Mouse (Mus musculus) E14TG2a.4 (cell line): ENCODE results near the gene Tenm3.

Experiments used
- CTCF ChIP-seq: conservative IDR thresholded peaks from 2 replicates; pipeline ENCODE4 v1.5.1; 2014; ENCODE audit warnings: low read length
- NANOG ChIP-seq: IDR thresholded peaks from 2 replicates; pipeline ENCODE4 v1.6.1; 2014; ENCODE audit warnings: borderline replicate concordance, low read length, mixed read lengths
- POU5F1 ChIP-seq: IDR thresholded peaks from 2 replicates; pipeline ENCODE4 v1.6.1; 2014; ENCODE audit warnings: low read length, borderline replicate concordance

- TF ChIP-seq CTCF (no peak), NANOG (no peak), POU5F1 (no peak)
These were observed 298.1 kb downstream of the Tenm3 start for GRCm38 (mm10) chr8:48545631-48546030.
